Mouse (Mus musculus) kidney, adult 2 months (tissue): ENCODE results near the gene Klhl25.

ENCODE experiments used
- CTCF ChIP-seq: fragments of 200-500 bp; conservative IDR thresholded peaks from 2 replicates; pipeline ENCODE4 v1.5.1; 2011; ENCODE audit warnings: low read depth, mild to moderate bottlenecking, control low read depth, low read length, moderate library complexity, mixed read lengths; ENCODE audit not compliant: insufficient read depth, insufficient read length
- POLR2A ChIP-seq: fragments of 200-500 bp; IDR thresholded peaks from one replicate; pipeline ENCODE4 v1.6.1; 2011; ENCODE audit warnings: low read depth, low read length, control low read depth

- no peak for TF ChIP-seq POLR2A
- no peak for TF ChIP-seq CTCF
Measured at GRCm38 (mm10) chr7:75840071-75840470, 8.0 kb upstream of the Klhl25 start.
